Mouse (Mus musculus) heart, postnatal 25 days (tissue): ENCODE data around the gene Zbtb8os. TPM values are rescaled to one million over a fixed set of nuclear protein-coding genes. Genes with fewer than 3 reads are reported as not detected.

Experiments
- DNase-seq: peaks from one replicate; pipeline ENCODE4 v3.0.0; 2022; ENCODE audit warnings: low spot score
- intact Hi-C: fragments of 180-260 bp; cut with DNase I; formaldehyde crosslinking; loops from one replicate; pipeline ENCODE4 v1.15.1; 2025
- total RNA-seq, 2 experiments: library from RNA; stranded (reverse); gene quantifications; 2 replicates each; pipeline ENCODE4 v1.2.3; 2021

Zbtb8os gene
- 10 to 100 TPM; 18.6 to 22.7 TPM for total RNA-seq

- peak; percentile 95 for DNase-seq
Observed at GRCm38 (mm10) chr4:129335216-129336074, at the start of gene Zbtb8os, which contains the start of gene Rbbp4. Zbtb8os (plus strand) TSS chr4:129335695. Rbbp4 (minus strand) TSS chr4:129335370.

DNA sequence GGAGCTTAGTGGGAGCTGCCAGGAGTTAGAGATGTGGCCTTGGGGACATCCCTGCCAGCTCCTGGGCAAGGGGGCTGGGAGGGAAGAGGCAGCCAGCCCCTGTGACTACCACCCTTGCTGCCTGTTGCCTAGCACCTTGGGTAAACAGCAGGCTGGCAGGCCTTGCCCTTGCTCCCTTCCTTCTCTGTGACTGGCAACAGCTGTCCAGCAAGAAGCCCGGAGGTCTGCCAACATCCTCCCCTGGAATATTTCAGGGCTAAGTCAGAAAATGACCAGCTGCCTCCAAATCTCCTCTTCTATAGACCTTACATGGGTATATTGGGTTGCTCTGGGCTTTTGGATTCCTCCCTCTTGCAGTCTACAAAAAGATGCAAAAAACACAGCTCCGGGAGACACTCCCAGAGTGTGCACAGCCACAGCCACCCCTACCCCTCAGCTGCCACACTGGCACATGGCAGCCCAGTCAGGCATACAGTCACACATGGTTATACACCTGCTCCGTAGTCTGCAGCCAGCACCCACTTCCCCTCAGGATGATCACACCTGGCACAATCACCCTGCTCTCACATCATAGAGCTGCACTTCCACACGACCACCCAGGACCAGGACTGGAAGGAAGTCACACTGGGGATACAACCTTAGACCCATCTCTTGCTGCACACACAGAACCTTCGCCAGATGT lies 49.4 kb upstream of the Zbtb8os start:
- peak; percentile 41 for DNase-seq
- intact Hi-C loops, result no loop called here

More at GRCm38 (mm10) chr4:129335216-129336074, at the start of gene Zbtb8os, which contains the start of gene Rbbp4:
- intact Hi-C loops, result loop anchor here (10.0 kb wide), 1 partner anchor 269 kb away; the partner anchor contains the start of genes Eif3i and Tmem234

DNA sequence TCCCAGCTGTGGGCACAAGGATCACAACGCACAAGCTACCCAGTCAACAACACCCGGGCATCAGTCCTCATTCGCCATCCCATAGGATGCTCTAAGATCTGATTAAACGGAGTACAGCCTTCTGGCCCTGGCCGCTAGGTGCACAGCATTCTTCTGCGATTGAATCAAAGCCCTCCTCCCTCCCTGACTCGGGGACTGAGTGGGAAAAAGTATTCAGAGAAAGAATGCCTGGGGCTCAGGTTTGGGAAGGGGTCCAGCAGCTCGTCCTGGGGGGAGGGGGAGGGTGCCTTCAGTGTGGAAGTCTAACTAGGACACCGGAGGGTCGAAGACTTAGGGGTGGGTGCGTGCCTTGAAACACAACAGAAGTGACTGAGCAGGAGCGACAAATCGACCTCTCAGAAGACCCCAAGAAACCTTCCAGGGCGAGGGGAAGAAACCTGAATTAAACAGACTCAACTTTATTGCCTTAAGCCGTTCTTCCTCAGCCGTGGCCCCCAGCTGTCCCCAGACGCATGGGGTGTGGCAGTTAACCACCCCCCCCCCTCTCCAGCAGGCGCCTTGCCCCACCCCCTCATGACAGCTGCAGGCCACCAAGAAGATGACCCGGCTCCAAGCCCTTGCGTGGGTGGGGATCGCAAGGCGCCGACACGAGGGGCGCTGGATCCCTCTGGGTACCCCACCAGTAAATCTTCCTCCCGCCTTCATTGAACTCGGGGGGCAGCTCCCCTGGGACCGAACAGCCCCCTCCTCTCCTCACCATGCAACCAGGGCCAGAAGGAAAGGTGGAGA lies 48.6 kb upstream of the Zbtb8os start:
- intact Hi-C loops, result no loop called here
- no peak for DNase-seq

- no peak for DNase-seq
- intact Hi-C loops, result no loop called here
Observed at GRCm38 (mm10) chr4:129287472-129287981, 48.0 kb upstream of the Zbtb8os start, which contains the start of gene Sync. Sync (plus strand) TSS chr4:129287617.

DNA sequence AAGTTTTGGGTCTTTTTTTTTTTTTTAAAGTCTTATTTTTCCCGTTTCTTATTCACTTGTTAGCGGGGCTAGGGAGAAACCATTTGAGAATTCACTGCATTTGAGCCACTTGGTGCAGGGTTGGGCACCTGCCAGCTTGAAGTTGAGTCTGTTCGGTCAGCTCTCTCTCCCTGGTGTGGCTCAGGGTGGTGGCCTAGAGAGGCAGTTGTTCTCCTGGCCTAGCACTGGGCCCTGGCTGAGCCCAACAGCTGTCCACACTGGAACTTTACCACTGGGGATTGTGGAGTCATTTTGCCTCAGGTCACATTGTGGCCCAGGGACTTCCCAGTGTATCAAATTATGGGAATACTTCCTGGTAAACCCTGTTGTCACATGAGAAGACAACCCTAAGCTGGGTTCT lies 47.4 kb upstream of the Zbtb8os start:
- DNase-seq, result no peak
- intact Hi-C loops, result no loop called here

- intact Hi-C loops, result no loop called here
- DNase-seq, result no peak
Observed at GRCm38 (mm10) chr4:129289671-129290070, 45.8 kb upstream of the Zbtb8os start.

DNA sequence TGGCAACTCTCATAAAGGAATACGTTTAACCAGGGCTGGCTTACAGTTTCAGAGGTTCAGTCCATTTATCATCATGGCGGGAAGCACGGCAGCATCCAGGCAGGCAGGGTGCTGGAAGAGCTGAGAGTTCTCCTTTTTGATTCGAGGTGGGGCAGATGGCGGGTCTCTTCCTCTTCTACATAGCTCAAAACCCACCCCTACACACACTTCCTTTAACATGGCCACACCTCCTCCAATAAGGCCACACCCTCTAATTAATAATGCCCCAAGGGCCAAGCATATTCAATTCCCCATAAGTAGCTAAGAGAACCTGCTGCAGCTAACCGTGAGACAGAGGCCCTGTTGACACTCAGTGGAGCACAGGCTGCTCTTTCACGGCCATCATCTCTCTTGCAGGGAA lies 42.7 kb upstream of the Zbtb8os start:
- intact Hi-C loops, result no loop called here

GRCm38 (mm10) chr4:129293702-129294101 lies 41.8 kb upstream of the Zbtb8os start:
- intact Hi-C loops, result no loop called here
- no peak for DNase-seq

More for the DNA sequence above, 42.7 kb upstream of the Zbtb8os start:
- DNase-seq, result no peak

DNA sequence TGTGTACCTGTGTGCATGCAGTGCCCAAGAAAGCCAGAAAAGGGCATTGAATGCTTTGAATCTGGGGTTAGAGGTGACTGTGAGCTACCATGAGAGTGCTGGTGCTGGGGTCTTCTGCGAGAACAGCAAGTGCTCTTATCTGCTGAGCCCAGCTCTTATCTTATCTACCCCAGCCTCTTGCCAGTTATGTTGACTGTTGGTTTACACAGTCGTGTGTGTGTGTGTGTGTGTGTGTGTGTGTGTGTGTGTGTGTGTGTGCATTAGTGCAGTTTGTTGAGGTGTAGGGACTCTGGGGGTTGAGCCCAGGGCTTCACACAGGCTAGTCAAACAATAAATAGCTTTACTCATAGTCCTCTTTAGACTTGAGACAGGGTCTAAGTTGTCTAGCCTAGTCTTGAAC lies 40.3 kb upstream of the Zbtb8os start:
- intact Hi-C loops, result no loop called here
- no peak for DNase-seq

- no peak for DNase-seq
- intact Hi-C loops, result no loop called here
Observed at GRCm38 (mm10) chr4:129296066-129296465, 39.4 kb upstream of the Zbtb8os start.

GRCm38 (mm10) chr4:129297724-129298123 lies 37.8 kb upstream of the Zbtb8os start:
- intact Hi-C loops, result no loop called here
- DNase-seq, result no peak

DNA sequence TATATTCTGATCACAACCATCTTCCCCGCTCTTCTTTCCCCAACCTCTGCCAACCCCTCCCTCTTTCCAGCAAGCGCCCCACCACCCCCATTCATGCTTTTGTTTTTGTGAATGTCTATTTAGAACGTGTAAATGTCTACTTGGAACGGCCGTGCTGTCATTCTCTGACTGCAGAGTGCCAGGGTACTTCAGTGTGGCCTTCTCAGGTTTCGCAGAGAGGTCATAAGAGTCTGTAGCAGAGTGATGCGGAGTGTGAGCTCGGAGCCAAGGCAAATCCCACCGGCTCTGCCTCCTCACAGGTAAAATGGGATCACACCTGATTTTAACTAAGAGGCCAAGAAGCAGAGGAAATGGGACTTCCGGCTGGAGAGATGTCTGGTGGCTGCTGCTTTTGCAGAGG lies 36.4 kb upstream of the Zbtb8os start:
- intact Hi-C loops, result no loop called here
- DNase-seq, result no peak

- DNase-seq, result no peak
- intact Hi-C loops, result no loop called here
Observed at GRCm38 (mm10) chr4:129303401-129303800, 32.1 kb upstream of the Zbtb8os start.

- intact Hi-C loops, result no loop called here
- DNase-seq, result no peak
Observed at GRCm38 (mm10) chr4:129303816-129304215, 31.7 kb upstream of the Zbtb8os start.

- intact Hi-C loops, result no loop called here
- no peak for DNase-seq
Observed at GRCm38 (mm10) chr4:129304306-129304705, 31.2 kb upstream of the Zbtb8os start.

DNA sequence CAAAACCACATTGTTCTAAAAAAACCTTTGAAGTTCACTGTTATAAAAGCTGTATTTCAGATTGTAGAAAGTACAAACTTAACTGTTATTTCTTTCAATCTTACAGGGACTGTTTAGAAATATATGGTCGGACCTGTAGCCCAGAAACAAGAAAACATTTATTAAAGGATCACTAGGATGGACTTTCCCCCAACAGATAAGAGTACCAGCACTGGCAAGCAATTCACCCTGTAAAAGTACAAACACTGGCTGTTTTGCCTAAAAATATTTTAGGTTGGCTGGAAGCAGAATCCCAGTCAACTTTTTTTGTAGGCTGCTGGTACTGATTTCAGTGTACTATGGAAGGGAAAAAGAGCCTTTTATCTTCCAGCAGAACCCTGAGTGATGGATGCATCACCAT lies 27.6 kb upstream of the Zbtb8os start:
- intact Hi-C loops, result no loop called here
- DNase-seq, result no peak

GRCm38 (mm10) chr4:129313886-129314285 lies 21.6 kb upstream of the Zbtb8os start:
- no peak for DNase-seq
- intact Hi-C loops, result no loop called here

GRCm38 (mm10) chr4:129320876-129321275 lies 14.6 kb upstream of the Zbtb8os start:
- intact Hi-C loops, result no loop called here
- no peak for DNase-seq

DNA sequence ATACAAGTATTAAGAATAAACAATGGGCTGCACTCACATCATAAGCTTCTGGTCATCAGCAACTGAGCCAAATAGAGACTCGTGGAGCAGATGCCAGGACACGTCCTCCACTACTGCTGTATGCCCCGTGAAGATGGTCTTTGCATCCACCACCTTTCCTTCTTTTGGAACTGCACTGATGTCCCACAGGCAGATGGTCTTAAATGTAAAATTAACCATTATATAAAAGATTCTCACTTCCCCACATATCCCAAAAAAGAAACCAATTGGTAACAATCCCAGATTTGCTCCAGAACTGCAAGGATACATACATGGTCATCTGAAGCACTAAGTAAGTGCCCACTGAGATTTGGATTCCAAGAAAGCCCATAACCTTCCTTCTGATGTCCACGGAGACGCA lies 13.5 kb upstream of the Zbtb8os start:
- DNase-seq, result no peak
- intact Hi-C loops, result no loop called here

DNA sequence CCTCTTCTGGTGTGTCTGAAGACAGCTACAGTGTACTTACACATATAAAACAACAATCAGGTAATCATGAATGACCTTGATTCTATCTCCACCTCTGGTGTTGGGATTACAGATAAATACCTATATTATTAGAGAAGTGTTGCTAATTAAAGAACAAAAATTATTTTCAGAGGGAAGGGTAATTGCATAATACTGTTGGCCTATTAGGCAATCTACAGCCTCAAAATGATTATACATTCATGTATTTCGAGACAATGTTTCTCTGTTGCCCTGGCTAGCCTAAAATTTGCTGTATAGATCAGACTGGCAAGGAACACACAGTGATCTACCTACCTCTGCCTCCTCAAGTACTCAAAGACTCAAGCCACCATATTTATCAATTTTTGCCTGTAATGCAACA lies 12.0 kb upstream of the Zbtb8os start:
- intact Hi-C loops, result no loop called here
- DNase-seq, result no peak
